In genomic region chr4:136418962-136419361, GRCm38 (mm10) we compare ENCODE assay signal across 18 mouse cellular contexts. TPM values are rescaled to one million over a fixed set of nuclear protein-coding genes. Genes with fewer than 3 reads are reported as not detected.
DNase-seq lines count a peak whose midpoint lies in the region; ATAC-seq and TF ChIP-seq lines count a peak whose summit lies in the region.
"Had no signal": no experiment of that assay in that cellular context is flagged by ENCODE, and none has a peak within 500 bp of the region (broad histone marks: within the 10 kb centered on the region; RNA-seq: fewer than 3 reads in every experiment).

No protein-coding gene starts in this region.

- no peak overlapping the region for H3K4me2 ChIP-seq in hindbrain, embryonic 11.5 days (replicated peaks; ENCODE audit: low read depth, low read length)
- H3K4me2 ChIP-seq in hindbrain, embryonic 12.5 days (replicated peaks): no peak overlapping the region
- no peak overlapping the region for H3K4me2 ChIP-seq in lung, postnatal 0 days (replicated peaks; ENCODE audit: low read depth, low read length)
- H3K4me2 ChIP-seq: liver, embryonic 15.5 days; neural tube, embryonic 13.5 days had no signal

- no peak overlapping the region for H3K27ac ChIP-seq in hindbrain, embryonic 11.5 days (ENCODE audit: low read depth, low read length)
- no peak overlapping the region for H3K27ac ChIP-seq in hindbrain, embryonic 12.5 days
- H3K27ac ChIP-seq in lung, postnatal 0 days (ENCODE audit: low read length): no peak overlapping the region
- H3K27ac ChIP-seq: liver, embryonic 15.5 days; neural tube, embryonic 13.5 days had no signal

- TF ChIP-seq EP300 in lung, postnatal 0 days (IDR thresholded peaks at IDR 0.05): no peak

- no peak for DNase-seq in hindbrain, embryonic 11.5 days (ENCODE audit: low spot score)
- peak; percentile 14 to 44 for DNase-seq in lung, adult 18-20 months
- DNase-seq in lung, postnatal 0 days (ENCODE audit: low spot score): no peak
- DNase-seq in Muller cell, postnatal 12 days (ENCODE audit: inconsistent ontology term): peak; percentile 12
- peak; percentile 29 for DNase-seq in brain, embryonic 14.5 days (ENCODE audit: low read depth)
- DNase-seq in adrenal gland, adult 2 months: no peak
- DNase-seq: gastrocnemius, postnatal 10 days; heart, adult 18-20 months; layer of hippocampus, adult 9-11 months; thymus, postnatal 36 days had no signal

- WGBS in hindbrain, embryonic 11.5 days: 21% methylated on average over 11 of the region's 11 CpGs
- WGBS in hindbrain, embryonic 12.5 days: 12% methylated on average over 11 of the region's 11 CpGs
- WGBS in lung, postnatal 0 days: 13% methylated on average over 11 of the region's 11 CpGs

- no peaks in the 10 kb centered on the region for H3K9me3 ChIP-seq in hindbrain, embryonic 11.5 days (ENCODE audit: control insufficient read depth, low read length)
- no peaks in the 10 kb centered on the region for H3K9me3 ChIP-seq in hindbrain, embryonic 12.5 days (replicated peaks)
- H3K9me3 ChIP-seq in lung, postnatal 0 days (ENCODE audit: low read length): no peaks in the 10 kb centered on the region
- H3K9me3 ChIP-seq: liver, embryonic 15.5 days; neural tube, embryonic 13.5 days had no signal

- H3K27me3 ChIP-seq in hindbrain, embryonic 11.5 days (ENCODE audit: control insufficient read depth, insufficient read depth, low read length): peaks cover 9% of the 10 kb centered on the region
- peaks cover 35% of the 10 kb centered on the region for H3K27me3 ChIP-seq in hindbrain, embryonic 12.5 days
- peaks cover 10% of the 10 kb centered on the region for H3K27me3 ChIP-seq in lung, postnatal 0 days (replicated peaks; ENCODE audit: insufficient read depth, low read length)

- H3K9ac ChIP-seq in hindbrain, embryonic 11.5 days (ENCODE audit: low read depth, low read length): 0 out of 2 replicates have a peak overlapping the region, but pooled peaks have one; percentile 4
- no peak overlapping the region for H3K9ac ChIP-seq in hindbrain, embryonic 12.5 days
- no peak overlapping the region for H3K9ac ChIP-seq in lung, postnatal 0 days (replicated peaks; ENCODE audit: low read depth)
- H3K9ac ChIP-seq: liver, embryonic 15.5 days; neural tube, embryonic 13.5 days had no signal

- H3K4me1 ChIP-seq in hindbrain, embryonic 11.5 days (replicated peaks; ENCODE audit: control insufficient read depth, insufficient read depth, low read length): no peaks in the 10 kb centered on the region
- H3K4me1 ChIP-seq in hindbrain, embryonic 12.5 days: peaks cover 9% of the 10 kb centered on the region
- no peaks in the 10 kb centered on the region; the same call in 1 of the 2 replicates for H3K4me1 ChIP-seq in lung, postnatal 0 days (ENCODE audit: insufficient read depth, low read depth, low read length)
- H3K4me1 ChIP-seq: liver, embryonic 15.5 days had no signal

- no peaks in the 10 kb centered on the region for H3K36me3 ChIP-seq in hindbrain, embryonic 11.5 days (ENCODE audit: control insufficient read depth, insufficient read depth, low read length)
- no peaks in the 10 kb centered on the region for H3K36me3 ChIP-seq in hindbrain, embryonic 12.5 days
- H3K36me3 ChIP-seq in lung, postnatal 0 days (ENCODE audit: insufficient read depth, low read length): no peaks in the 10 kb centered on the region
- H3K36me3 ChIP-seq: liver, embryonic 15.5 days; neural tube, embryonic 13.5 days had no signal

- H3K4me3 ChIP-seq in hindbrain, embryonic 11.5 days (ENCODE audit: low read depth, low read length): no peak overlapping the region
- H3K4me3 ChIP-seq in hindbrain, embryonic 12.5 days: no peak overlapping the region
- H3K4me3 ChIP-seq in lung, postnatal 0 days (ENCODE audit: low read depth, low read length): no peak overlapping the region
- H3K4me3 ChIP-seq: erythroblast, embryonic 14.5 days; liver, embryonic 15.5 days; neural tube, embryonic 13.5 days had no signal

- no peak for TF ChIP-seq CTCF in lung, postnatal 0 days (IDR thresholded peaks at IDR 0.05)
- no peak for TF ChIP-seq CTCF in brain, embryonic 14.5 days (IDR thresholded peaks at IDR 0.05; ENCODE audit: borderline replicate concordance, extremely low read depth, insufficient read depth, insufficient read length)

- no peak for ATAC-seq in hindbrain, embryonic 11.5 days (ENCODE audit: low FRiP score)
- ATAC-seq in hindbrain, embryonic 12.5 days (ENCODE audit: low FRiP score): no peak
- no peak for ATAC-seq in lung, postnatal 0 days
- ATAC-seq: hindbrain, embryonic 16.5 days; intestine, postnatal 0 days had no signal

- TF ChIP-seq POLR2A in brain, embryonic 14.5 days (IDR thresholded peaks at IDR 0.05; ENCODE audit: borderline replicate concordance, extremely low read depth, insufficient read depth, insufficient read length, poor library complexity, severe bottlenecking): no peak

RNA-seq across cellular contexts. Expression of gene Htr1d, which starts 4.4 kb away (rescaled TPM):
- 0.28 and 0.52 TPM in 2 replicates for polyA plus RNA-seq in hindbrain, embryonic 11.5 days (2014; fragmentation: Nextera tagmentation; extraction: Ambion mirVana)
- polyA plus RNA-seq in hindbrain, embryonic 12.5 days (2016; fragmentation: Nextera tagmentation; extraction: Ambion mirVana): 0.26 and 0.50 TPM in 2 replicates
- polyA plus RNA-seq in lung, postnatal 0 days (2015; fragmentation: Nextera tagmentation; extraction: Ambion mirVana): 0.10 TPM in 1 of 2 replicates, not detected in the other
- polyA plus RNA-seq in brain, embryonic 14.5 days (2012; rRNA removed): 0.15 and 0.45 TPM in 2 replicates
- total RNA-seq in adrenal gland, adult 2 months (2021): not detected
- polyA plus RNA-seq in adrenal gland, adult 2 months (2012; rRNA removed): 0.07 TPM in 1 of 2 replicates, not detected in the other
- total RNA-seq: heart, adult 18-20 months; megakaryocyte, adult 5-6 weeks had no signal
- polyA plus RNA-seq: erythroblast, embryonic 14.5 days; heart, postnatal 0 days; liver, embryonic 15.5 days had no signal

RNA-seq across cellular contexts. Expression of gene 6030445D17Rik, which starts 43.1 kb away (rescaled TPM):
- polyA plus RNA-seq in hindbrain, embryonic 11.5 days (2014; fragmentation: Nextera tagmentation; extraction: Ambion mirVana): not detected in 2 replicates
- 0.12 TPM in 1 of 2 replicates, not detected in the other for polyA plus RNA-seq in hindbrain, embryonic 12.5 days (2016; fragmentation: Nextera tagmentation; extraction: Ambion mirVana)
- polyA plus RNA-seq in lung, postnatal 0 days (2015; fragmentation: Nextera tagmentation; extraction: Ambion mirVana): 0.36 and 0.78 TPM in 2 replicates
- 0.16 and 0.18 TPM in 2 replicates for polyA plus RNA-seq in brain, embryonic 14.5 days (2012; rRNA removed)
- total RNA-seq in adrenal gland, adult 2 months (2021): not detected
- polyA plus RNA-seq in adrenal gland, adult 2 months (2012; rRNA removed): 0.18 and 0.36 TPM in 2 replicates
- polyA plus RNA-seq: erythroblast, embryonic 14.5 days had no signal

RNA-seq across cellular contexts. Expression of gene Luzp1, which starts 50.6 kb away (rescaled TPM):
- 96.6 and 130 TPM in 2 replicates for polyA plus RNA-seq in hindbrain, embryonic 11.5 days (2014; fragmentation: Nextera tagmentation; extraction: Ambion mirVana)
- polyA plus RNA-seq in hindbrain, embryonic 12.5 days (2016; fragmentation: Nextera tagmentation; extraction: Ambion mirVana): 80.9 and 83.1 TPM in 2 replicates
- polyA plus RNA-seq in lung, postnatal 0 days (2015; fragmentation: Nextera tagmentation; extraction: Ambion mirVana): 109 and 110 TPM in 2 replicates
- 12.8 and 15.0 TPM in 2 replicates for polyA plus RNA-seq in brain, embryonic 14.5 days (2012; rRNA removed)
- total RNA-seq in adrenal gland, adult 2 months (2021): 10 to 100 TPM; 29.3 to 37.1 TPM
- polyA plus RNA-seq in adrenal gland, adult 2 months (2012; rRNA removed): 3.9 and 4.4 TPM in 2 replicates

Comparison
In these comparisons a context has a peak if more than half of its experiments do, and no peak if none do; other contexts are left out.
1. DNase-seq: peak in lung, adult 18-20 months (2 of 2), Muller cell, postnatal 12 days (single experiment) and brain, embryonic 14.5 days (single experiment); none in hindbrain, embryonic 11.5 days (single experiment), lung, postnatal 0 days (single experiment) and adrenal gland, adult 2 months (single experiment).